Mouse (Mus musculus) layer of hippocampus, adult 9-10 months (tissue): ENCODE data around the gene Pin1.
A peak's percentile ranks its signal among the peaks of the same experiment; 100 is the strongest.
"Not testable (repeated sequence)": the region's sequence is repeated elsewhere in the genome, so short reads cannot be mapped to it uniquely, and the experiment has no call there.

Experiments used
- DNase-seq: peaks from one replicate; pipeline ENCODE4 v3.0.0; 2022; ENCODE audit warnings: low spot score

Pin1 gene

GRCm38 (mm10) chr9:20651602-20652259 is at the start of gene Pin1:
TSS of gene Pin1 (plus strand) at chr9:20652095.
- DNase-seq, result peak; percentile 99

- DNase-seq, result no peak
These were observed 45.6 kb upstream of the Pin1 start for GRCm38 (mm10) chr9:20606269-20606668.

- peak; percentile 73 for DNase-seq
These were observed 44.6 kb upstream of the Pin1 start for GRCm38 (mm10) chr9:20607100-20607974.

- no peak for DNase-seq
These were observed 41.9 kb upstream of the Pin1 start for GRCm38 (mm10) chr9:20609831-20610464.

- no peak for DNase-seq
These were observed 39.9 kb upstream of the Pin1 start for GRCm38 (mm10) chr9:20611976-20612375.

GRCm38 (mm10) chr9:20616685-20617084 is 35.2 kb upstream of the Pin1 start:
- no peak for DNase-seq

GRCm38 (mm10) chr9:20631332-20631731 is 20.6 kb upstream of the Pin1 start:
- no peak for DNase-seq

GRCm38 (mm10) chr9:20635676-20636075 is 16.2 kb upstream of the Pin1 start:
- DNase-seq, result not testable (repeated sequence)

GRCm38 (mm10) chr9:20636256-20636655 is 15.6 kb upstream of the Pin1 start:
- no peak for DNase-seq

- DNase-seq, result no peak
These were observed 15.1 kb upstream of the Pin1 start for GRCm38 (mm10) chr9:20636790-20637189.

GRCm38 (mm10) chr9:20638552-20638951 is 13.3 kb upstream of the Pin1 start:
- DNase-seq, result no peak

GRCm38 (mm10) chr9:20639486-20639885 is 12.4 kb upstream of the Pin1 start:
- no peak for DNase-seq

- DNase-seq, result no peak
These were observed 10.4 kb upstream of the Pin1 start for GRCm38 (mm10) chr9:20641501-20641900.

GRCm38 (mm10) chr9:20642101-20642895 is 9.6 kb upstream of the Pin1 start, which contains the start of gene Ubl5:
TSS of gene Ubl5 (plus strand) at chr9:20642878.
- DNase-seq, result no peak

GRCm38 (mm10) chr9:20642896-20643466 is 8.9 kb upstream of the Pin1 start:
- DNase-seq, result no peak

- DNase-seq, result no peak
These were observed 8.1 kb upstream of the Pin1 start for GRCm38 (mm10) chr9:20643781-20644180.

- no peak for DNase-seq
These were observed 7.4 kb upstream of the Pin1 start, which contains the start of gene Fbxl12 for GRCm38 (mm10) chr9:20644360-20645081. TSS of gene Fbxl12 (minus strand) at chr9:20644767.

- no peak for DNase-seq
These were observed 6.8 kb upstream of the Pin1 start for GRCm38 (mm10) chr9:20645121-20645520.

- no peak for DNase-seq
These were observed 364 bp downstream of the Pin1 start for GRCm38 (mm10) chr9:20652260-20652658.

- DNase-seq, result no peak
These were observed 2.0 kb downstream of the Pin1 start for GRCm38 (mm10) chr9:20653859-20654258.

GRCm38 (mm10) chr9:20657546-20657945 is 5.7 kb downstream of the Pin1 start:
- no peak for DNase-seq
